In the genomic region with DNA sequence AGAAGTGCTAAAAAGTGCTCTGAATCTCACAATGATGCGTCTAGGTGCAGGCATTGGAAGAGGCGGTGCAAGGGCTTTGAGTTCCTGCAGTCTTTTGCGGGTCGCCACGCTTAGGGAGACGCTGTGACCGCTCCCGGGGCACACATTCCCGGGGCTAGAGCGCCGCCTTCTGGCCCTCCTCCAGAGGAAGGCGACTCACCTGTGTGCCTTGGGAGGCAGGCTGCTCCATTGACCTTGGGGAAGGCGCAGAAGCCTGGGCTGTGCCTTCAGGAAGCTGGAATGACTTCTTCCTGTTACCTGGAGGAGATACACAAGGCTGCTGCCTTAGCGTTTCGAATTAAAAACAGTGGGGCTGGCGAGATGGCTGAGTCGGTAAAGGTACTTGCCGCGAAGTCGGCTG, we compare ENCODE assay signal across 8 mouse cellular contexts. TPM values are rescaled to one million over a fixed set of nuclear protein-coding genes. Genes with fewer than 3 reads are reported as not detected.
DNase-seq lines count a peak whose midpoint lies in the region; ATAC-seq lines count a peak whose summit lies in the region.
"Had no signal": no experiment of that assay in that cellular context is flagged by ENCODE, and none has a peak within 500 bp of the region (broad histone marks: within the 10 kb centered on the region; RNA-seq: fewer than 3 reads in every experiment).

No protein-coding gene starts in this region.

- no peak overlapping the region for H3K9ac ChIP-seq in kidney, embryonic 15.5 days

- H3K4me1 ChIP-seq in kidney, embryonic 15.5 days: peaks cover 18% of the 10 kb centered on the region

- H3K4me2 ChIP-seq in kidney, embryonic 15.5 days: no peak overlapping the region
- H3K4me2 ChIP-seq: heart, embryonic 11.5 days had no signal

- H3K36me3 ChIP-seq in kidney, embryonic 15.5 days: no peaks in the 10 kb centered on the region

- 24% methylated on average over 20 of the region's 20 CpGs for WGBS in kidney, embryonic 15.5 days

- no peaks in the 10 kb centered on the region for H3K9me3 ChIP-seq in kidney, embryonic 15.5 days (replicated peaks)

- peak; percentile 22 for DNase-seq in kidney, adult 18-20 months
- DNase-seq in CD4-positive helper T cell, adult 2 months (ENCODE audit: low read depth, low spot score): peak; percentile 21
- DNase-seq in MEL-GATA-1-ER (ENCODE audit: extremely low read depth, low read depth) (peak; percentile 39), liver (peak; percentile 54)
- DNase-seq in Muller cell, postnatal 12 days (ENCODE audit: inconsistent ontology term): no peak
- no peak for DNase-seq in ovary, postnatal 36 days (ENCODE audit: low spot score)

- H3K27ac ChIP-seq in kidney, embryonic 15.5 days: no peak overlapping the region

- H3K4me3 ChIP-seq in kidney, embryonic 15.5 days (replicated peaks): no peak overlapping the region

- peaks cover 81% of the 10 kb centered on the region for H3K27me3 ChIP-seq in kidney, embryonic 15.5 days

- ATAC-seq in kidney, embryonic 15.5 days (replicated peaks; ENCODE audit: low FRiP score): no peak

RNA-seq across cellular contexts. Expression of gene Cdx2, which starts 12.9 kb away (rescaled TPM):
- polyA plus RNA-seq in kidney, embryonic 15.5 days (2015; fragmentation: Nextera tagmentation; extraction: Ambion mirVana): 0.26 TPM in 1 of 2 replicates, not detected in the other
- polyA plus RNA-seq: heart, embryonic 11.5 days had no signal

RNA-seq across cellular contexts. Expression of gene Pdx1, which starts 24.4 kb away (rescaled TPM):
- not detected in 2 replicates for polyA plus RNA-seq in kidney, embryonic 15.5 days (2015; fragmentation: Nextera tagmentation; extraction: Ambion mirVana)
- polyA plus RNA-seq: heart, embryonic 11.5 days had no signal

RNA-seq across cellular contexts. Expression of gene Urad, which starts 28.1 kb away (rescaled TPM):
- not detected in 2 replicates for polyA plus RNA-seq in kidney, embryonic 15.5 days (2015; fragmentation: Nextera tagmentation; extraction: Ambion mirVana)
- polyA plus RNA-seq: heart, embryonic 11.5 days had no signal

Comparison
In these comparisons a context has a peak if more than half of its experiments do, and no peak if none do; other contexts are left out.
1. DNase-seq: peak in kidney, adult 18-20 months (single experiment), CD4-positive helper T cell, adult 2 months (single experiment), MEL-GATA-1-ER (single experiment) and liver (single experiment); none in Muller cell, postnatal 12 days (single experiment) and ovary, postnatal 36 days (single experiment).